Mouse (Mus musculus): ENCODE measurements around the gene Rdh9.

Gene Rdh9

GRCm38 (mm10) chr10:127776011-127776410 is at the start of gene Rdh9:
Gene Rdh9 (plus strand): TSS chr10:127776386.
- DNase-seq (ENCODE audit: low read depth, low spot score): no peak

- DNase-seq (ENCODE audit: low read depth, low spot score): no peak
Measured at GRCm38 (mm10) chr10:127728437-127728836, 47.7 kb upstream of the Rdh9 start.

GRCm38 (mm10) chr10:127730285-127730932 is 45.8 kb upstream of the Rdh9 start:
- no peak for DNase-seq (ENCODE audit: low read depth, low spot score)

GRCm38 (mm10) chr10:127730933-127731310 is 45.3 kb upstream of the Rdh9 start:
- DNase-seq (ENCODE audit: low read depth, low spot score): no peak

- DNase-seq (ENCODE audit: low read depth, low spot score): no peak
Measured at GRCm38 (mm10) chr10:127731397-127731796, 44.8 kb upstream of the Rdh9 start.

GRCm38 (mm10) chr10:127734434-127734833 is 41.8 kb upstream of the Rdh9 start:
- DNase-seq (ENCODE audit: low read depth, low spot score): no peak

GRCm38 (mm10) chr10:127736266-127736665 is 39.9 kb upstream of the Rdh9 start:
- DNase-seq (ENCODE audit: low read depth, low spot score): no peak

GRCm38 (mm10) chr10:127736916-127737315 is 39.3 kb upstream of the Rdh9 start:
- DNase-seq (ENCODE audit: low read depth, low spot score): no peak

- no peak for DNase-seq (ENCODE audit: low read depth, low spot score)
Measured at GRCm38 (mm10) chr10:127737552-127737951, 38.6 kb upstream of the Rdh9 start.

- no peak for DNase-seq (ENCODE audit: low read depth, low spot score)
Measured at GRCm38 (mm10) chr10:127738151-127738882, 37.9 kb upstream of the Rdh9 start.

GRCm38 (mm10) chr10:127739083-127739660 is 37.0 kb upstream of the Rdh9 start, which contains the start of gene Zbtb39:
Gene Zbtb39 (plus strand): TSS chr10:127739538.
- DNase-seq (ENCODE audit: low read depth, low spot score): no peak

- no peak for DNase-seq (ENCODE audit: low read depth, low spot score)
Measured at GRCm38 (mm10) chr10:127739661-127740161, 36.5 kb upstream of the Rdh9 start.

- no peak for DNase-seq (ENCODE audit: low read depth, low spot score)
Measured at GRCm38 (mm10) chr10:127744661-127745060, 31.5 kb upstream of the Rdh9 start.

- DNase-seq (ENCODE audit: low read depth, low spot score): no peak
Measured at GRCm38 (mm10) chr10:127745886-127746285, 30.3 kb upstream of the Rdh9 start.

GRCm38 (mm10) chr10:127747254-127747653 is 28.9 kb upstream of the Rdh9 start:
- DNase-seq (ENCODE audit: low read depth, low spot score): no peak

- DNase-seq (ENCODE audit: low read depth, low spot score): no peak
Measured at GRCm38 (mm10) chr10:127748847-127749612, 27.2 kb upstream of the Rdh9 start.

- no peak for DNase-seq (ENCODE audit: low read depth, low spot score)
Measured at GRCm38 (mm10) chr10:127750136-127750777, 25.9 kb upstream of the Rdh9 start.

- no peak for DNase-seq (ENCODE audit: low read depth, low spot score)
Measured at GRCm38 (mm10) chr10:127751548-127751947, 24.6 kb upstream of the Rdh9 start, which contains the start of gene Gpr182. Gene Gpr182 (minus strand): TSS chr10:127751732.

GRCm38 (mm10) chr10:127754566-127755166 is 21.5 kb upstream of the Rdh9 start:
- no peak for DNase-seq (ENCODE audit: low read depth, low spot score)

- DNase-seq (ENCODE audit: low read depth, low spot score): no peak
Measured at GRCm38 (mm10) chr10:127755246-127755645, 20.9 kb upstream of the Rdh9 start.
